Mouse (Mus musculus) heart, adult 18-20 months (tissue): ENCODE results near the gene N4bp1. TPM values are rescaled to one million over a fixed set of nuclear protein-coding genes. Genes with fewer than 3 reads are reported as not detected.

Experiments
- DNase-seq, 2 experiments: peaks; one replicate each; pipeline ENCODE4 v3.0.0; 2021 to 2022; ENCODE audit warnings: mixed read lengths in 1 of 2
- total RNA-seq, 2 experiments: library from RNA; stranded (reverse); gene quantifications; 2 replicates each; pipeline ENCODE4 v1.2.3; 2021

Gene N4bp1
- total RNA-seq, 2 experiments from 2014 or later, result 16.9 to 17.0 TPM

GRCm38 (mm10) chr8:86854686-86855085 lies 30.4 kb downstream of the N4bp1 start:
- DNase-seq, result no peak

- DNase-seq, result no peak
Observed at GRCm38 (mm10) chr8:86853989-86854373, 31.1 kb downstream of the N4bp1 start.

GRCm38 (mm10) chr8:86853266-86853988 lies 31.6 kb downstream of the N4bp1 start:
- DNase-seq, result no peak

- no peak for DNase-seq
Observed at GRCm38 (mm10) chr8:86852491-86852890, 32.6 kb downstream of the N4bp1 start.

GRCm38 (mm10) chr8:86848876-86849275 lies 36.2 kb downstream of the N4bp1 start:
- DNase-seq, result no peak

- no peak for DNase-seq
Observed at GRCm38 (mm10) chr8:86848401-86848800, 36.7 kb downstream of the N4bp1 start.

GRCm38 (mm10) chr8:86847091-86847490 lies 38.0 kb downstream of the N4bp1 start:
- no peak for DNase-seq

GRCm38 (mm10) chr8:86845875-86846274 lies 39.2 kb downstream of the N4bp1 start:
- DNase-seq, result no peak

- no peak for DNase-seq
Observed at GRCm38 (mm10) chr8:86844856-86845255, 40.2 kb downstream of the N4bp1 start.

- peak; percentile 52 to 56 for DNase-seq
Observed at GRCm38 (mm10) chr8:86843896-86844295, 41.2 kb downstream of the N4bp1 start.

GRCm38 (mm10) chr8:86841556-86842309 lies 43.3 kb downstream of the N4bp1 start:
- no peak for DNase-seq

- DNase-seq, result no peak
Observed at GRCm38 (mm10) chr8:86840120-86840693, 44.9 kb downstream of the N4bp1 start.

GRCm38 (mm10) chr8:86838707-86839438 lies 46.2 kb downstream of the N4bp1 start:
- no peak for DNase-seq

GRCm38 (mm10) chr8:86837234-86837633 lies 47.8 kb downstream of the N4bp1 start:
- no peak for DNase-seq

GRCm38 (mm10) chr8:86835881-86836280 lies 49.2 kb downstream of the N4bp1 start:
- DNase-seq, result no peak

GRCm38 (mm10) chr8:86834496-86835260 lies 50.4 kb downstream of the N4bp1 start:
- no peak for DNase-seq

GRCm38 (mm10) chr8:86833937-86834336 lies 51.1 kb downstream of the N4bp1 start:
- DNase-seq, result no peak

GRCm38 (mm10) chr8:86828925-86829324 lies 56.1 kb downstream of the N4bp1 start:
- DNase-seq, result no peak

- no peak for DNase-seq
Observed at GRCm38 (mm10) chr8:86827199-86827598, 57.9 kb downstream of the N4bp1 start.

- no peak for DNase-seq
Observed at GRCm38 (mm10) chr8:86826538-86826937, 58.5 kb downstream of the N4bp1 start.

- DNase-seq, result no peak
Observed at GRCm38 (mm10) chr8:86825674-86826448, 59.2 kb downstream of the N4bp1 start.
